Mouse (Mus musculus) lung, postnatal 0 days (tissue): ENCODE data around the gene St3gal2.

ENCODE experiments used
- CTCF ChIP-seq: IDR thresholded peaks from 2 replicates; pipeline ENCODE4 v1.5.1; 2016; ENCODE audit warnings: antibody characterized with exemption, mild to moderate bottlenecking
- EP300 ChIP-seq: IDR thresholded peaks from 2 replicates; pipeline ENCODE4 v1.6.1; 2016; ENCODE audit warnings: antibody characterized with exemption, mild to moderate bottlenecking, control low read depth

- TF ChIP-seq EP300: no peak
- no peak for TF ChIP-seq CTCF
Measured at GRCm38 (mm10) chr8:110905404-110905803, 14.3 kb upstream of the St3gal2 start.
